Mouse (Mus musculus) neutrophil, adult 5-6 weeks (primary cell): ENCODE results near the gene Capn9. TPM values are rescaled to one million over a fixed set of nuclear protein-coding genes. Genes with fewer than 3 reads are reported as not detected.
A peak's percentile ranks its signal among the peaks of the same experiment; 100 is the strongest.

Source experiments
- ATAC-seq: fragments of 151-379, 151-347 bp; 2 replicates; pipeline ENCODE4 v1.8.0; 2017; ENCODE audit warnings: mild to moderate bottlenecking, moderate TSS enrichment; ENCODE audit not compliant: insufficient number of reproducible peaks, poor library complexity, low FRiP score, severe bottlenecking; ENCODE audit errors: extremely low read depth
- total RNA-seq: library from RNA; stranded (forward); fragments of 200-1000 nt; gene quantifications from 2 replicates; pipeline ENCODE4 v1.2.3, GENCODE M21; 2017

Gene Capn9
- total RNA-seq, 1 experiment from 2014 or later = not detected

DNA sequence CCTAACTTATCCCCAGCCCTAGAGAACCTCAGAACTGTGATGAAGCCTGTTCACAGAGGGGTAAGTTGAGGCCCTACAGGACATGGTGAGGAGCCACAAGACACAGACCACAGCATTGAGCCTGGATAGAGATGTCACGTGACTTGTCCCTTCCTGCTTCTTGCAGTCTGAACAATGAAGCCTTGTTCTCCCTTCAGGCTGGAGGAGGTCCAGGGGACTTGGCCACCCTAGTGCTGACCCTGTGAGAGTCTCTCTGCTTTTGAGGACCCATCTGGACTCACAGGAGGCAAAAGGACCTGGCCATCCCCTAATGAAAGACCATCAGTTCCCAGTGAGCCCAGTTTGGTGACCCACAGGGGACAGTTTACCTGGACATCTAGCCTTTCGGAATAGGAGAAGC, 6.8 kb upstream of the Capn9 start:
- no peak for ATAC-seq

DNA sequence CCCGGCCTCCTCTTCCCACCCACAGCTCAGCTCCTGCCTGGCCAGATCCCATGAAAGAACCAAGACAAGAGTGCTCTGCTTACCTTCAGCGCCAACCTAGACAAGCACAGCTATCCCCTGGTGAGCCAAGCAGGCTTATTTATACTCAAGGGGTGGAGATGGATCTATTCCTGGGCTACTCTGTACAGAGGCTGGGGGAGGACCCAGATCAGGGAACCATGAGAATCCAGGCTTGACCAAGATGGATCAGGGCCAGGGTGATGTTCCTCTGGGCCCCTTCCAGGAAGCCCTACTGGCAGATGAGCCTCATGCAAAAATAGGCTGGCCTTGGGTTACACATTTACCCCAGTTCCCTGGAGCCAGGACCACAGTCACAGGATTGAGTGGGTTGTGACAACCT, 6.3 kb upstream of the Capn9 start, which contains the start of gene Agt:
Gene Agt (minus strand): TSS at position 114 of the 400 bp plus-strand sequence.
- no peak for ATAC-seq

DNA sequence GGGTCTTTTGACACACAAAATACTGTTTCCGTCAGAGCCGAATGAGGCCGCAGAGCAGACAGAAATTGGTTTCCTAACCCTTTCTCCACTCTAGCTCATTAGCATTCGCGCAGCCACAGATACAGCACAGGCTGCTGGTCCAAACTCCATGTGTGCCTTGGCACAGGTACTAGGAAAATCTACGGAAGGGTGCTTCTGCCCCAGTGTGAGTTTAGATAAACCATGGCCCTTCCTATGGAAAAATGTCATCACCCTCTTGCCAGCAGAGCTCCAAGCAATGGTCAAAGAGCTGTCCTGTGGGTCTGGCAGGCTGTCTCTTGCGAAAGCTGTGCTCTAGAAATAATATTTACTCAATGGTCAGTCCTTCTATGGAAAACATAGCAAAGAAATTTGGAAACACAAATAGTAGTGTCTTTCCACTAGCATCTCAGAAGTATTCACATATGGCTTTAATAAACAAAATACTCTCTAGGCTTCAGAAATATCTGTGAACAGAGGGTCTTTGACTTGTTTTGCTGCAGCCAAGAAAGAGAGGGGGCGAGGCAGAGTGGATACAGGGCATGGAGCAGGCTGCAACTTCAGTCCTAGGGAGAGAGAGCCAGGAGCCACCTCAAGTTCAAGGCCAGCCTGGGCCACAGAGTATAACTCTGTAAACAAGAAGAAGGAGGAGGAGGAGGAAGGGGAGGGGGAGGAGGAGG, 4.0 kb upstream of the Capn9 start:
- no peak for ATAC-seq

DNA sequence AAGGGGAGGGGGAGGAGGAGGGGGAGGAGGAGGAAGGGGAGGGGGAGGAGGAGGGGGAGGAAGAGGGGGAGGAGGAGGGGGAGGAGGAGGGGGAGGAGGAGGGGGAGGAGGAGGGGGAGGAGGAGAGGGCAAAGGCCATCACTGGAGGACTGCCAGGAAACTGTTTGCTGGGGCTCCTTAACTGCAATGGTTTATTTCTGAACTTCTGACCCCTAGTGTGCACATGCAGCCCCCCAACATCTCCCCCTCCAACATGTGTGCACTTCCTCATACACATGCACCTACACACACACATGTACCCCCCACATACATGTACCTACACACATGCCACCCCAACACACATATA, 3.5 kb upstream of the Capn9 start:
- no peak for ATAC-seq

DNA sequence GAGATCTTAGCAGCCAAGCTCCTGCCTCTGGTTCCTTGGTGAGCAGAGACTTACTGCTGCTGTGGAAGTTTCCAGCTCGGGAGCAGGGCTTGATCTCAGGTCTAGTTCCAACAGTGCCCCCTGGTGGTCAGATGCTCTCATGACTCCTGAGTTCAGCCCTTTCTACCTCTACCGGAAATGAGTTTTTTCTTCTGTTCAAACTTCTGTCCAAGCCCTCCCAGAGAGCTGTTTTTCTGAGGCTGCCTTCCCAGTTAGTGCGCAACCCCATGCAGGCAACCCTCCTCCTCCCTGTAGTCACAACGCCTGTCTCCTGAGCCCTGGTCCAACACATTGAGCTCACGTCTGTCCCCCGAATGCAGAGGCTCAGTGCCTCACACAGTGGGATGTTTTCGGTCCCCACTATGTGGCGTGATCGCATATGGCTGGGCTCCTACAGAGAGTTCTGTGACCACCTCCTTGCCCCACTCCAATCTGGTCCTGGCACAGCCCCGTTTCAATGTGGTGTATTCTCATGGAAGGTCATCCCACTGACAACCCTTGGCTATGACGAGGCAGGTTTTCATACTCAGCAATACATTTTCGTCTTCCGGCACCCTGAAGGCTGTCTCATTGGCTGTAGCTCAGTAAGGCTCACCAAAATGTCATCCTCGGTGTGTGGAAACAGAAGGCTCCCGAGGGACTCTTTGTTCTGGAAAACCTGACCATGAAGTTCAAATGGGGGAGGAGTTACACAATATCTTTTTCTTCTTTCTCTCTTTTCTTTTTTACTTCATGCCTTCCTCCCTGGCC, 2.2 kb upstream of the Capn9 start:
- peak; percentile 39 for ATAC-seq

DNA sequence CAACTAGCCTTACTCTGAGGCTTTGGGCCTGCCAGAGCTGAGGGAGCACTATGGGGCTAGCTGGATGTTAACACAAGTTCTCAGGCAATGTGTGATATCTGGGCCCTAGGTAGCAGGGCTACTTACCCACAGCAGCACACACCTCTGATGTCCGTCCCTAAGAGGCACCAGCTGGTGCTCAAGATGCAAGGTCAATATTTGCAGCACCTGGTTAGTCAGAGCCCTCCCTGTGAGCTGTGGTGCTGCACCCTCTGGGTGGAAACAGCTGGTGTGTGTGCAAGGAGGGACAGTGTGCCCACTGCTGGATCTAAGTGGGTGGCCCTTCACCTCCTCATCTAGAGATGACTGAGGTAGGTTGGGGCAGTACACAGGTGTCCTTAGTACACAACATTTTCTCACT, 840 bp downstream of the Capn9 start:
- no peak for ATAC-seq

DNA sequence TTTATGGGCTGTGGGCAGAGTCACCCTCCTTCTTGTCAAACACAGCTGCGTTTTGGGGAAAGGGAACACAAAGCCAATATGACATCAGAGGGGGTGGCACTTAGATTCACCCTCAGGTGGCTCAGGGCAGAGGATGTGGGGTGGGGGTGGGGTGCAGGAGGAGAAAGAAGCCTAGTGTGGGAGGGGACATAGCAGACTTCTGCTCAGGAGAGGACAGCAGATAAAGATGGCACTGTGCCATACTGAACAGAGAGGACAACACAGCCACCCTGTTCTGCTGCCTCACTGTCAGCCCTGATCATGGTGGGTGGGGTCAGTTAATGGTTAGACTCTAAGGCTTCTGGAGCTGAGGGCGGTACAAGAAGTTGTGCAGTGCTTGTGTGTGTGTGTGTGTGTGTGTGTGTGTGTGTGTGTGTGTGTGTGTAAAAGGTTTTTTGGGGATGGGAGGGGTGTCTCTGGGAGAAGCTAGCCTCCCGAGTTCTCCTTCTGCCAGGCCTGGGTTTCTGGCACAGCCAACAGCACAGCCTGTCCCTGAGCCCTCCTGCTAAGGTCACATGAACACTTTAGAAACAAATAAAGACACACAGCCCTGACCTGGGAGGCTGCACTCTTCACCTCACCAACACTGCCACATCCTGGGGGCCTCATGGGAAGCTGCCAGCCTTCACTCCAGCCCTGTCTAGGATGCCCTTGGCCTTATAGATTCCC, 10.0 kb downstream of the Capn9 start:
- no peak for ATAC-seq

DNA sequence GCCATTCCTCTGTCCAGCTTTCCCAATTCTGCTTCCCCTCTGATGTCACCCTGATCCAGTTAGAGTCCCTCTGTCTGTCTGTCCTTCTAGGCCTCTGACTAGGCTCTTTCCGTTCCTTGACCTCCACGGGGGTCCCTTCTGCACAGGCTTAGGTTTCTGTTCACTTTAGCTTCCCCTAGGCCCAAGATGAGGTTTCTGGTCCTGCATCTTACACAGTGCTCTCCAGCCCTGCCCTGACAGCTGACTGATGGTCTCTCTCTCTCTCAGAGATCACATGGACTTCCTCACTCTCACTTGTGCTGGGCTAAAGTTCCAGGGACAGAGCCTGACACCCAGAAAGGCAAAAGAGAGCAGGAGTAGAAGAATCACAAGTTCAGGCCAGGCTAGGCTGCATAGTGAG, 10.6 kb downstream of the Capn9 start:
- ATAC-seq = no peak

DNA sequence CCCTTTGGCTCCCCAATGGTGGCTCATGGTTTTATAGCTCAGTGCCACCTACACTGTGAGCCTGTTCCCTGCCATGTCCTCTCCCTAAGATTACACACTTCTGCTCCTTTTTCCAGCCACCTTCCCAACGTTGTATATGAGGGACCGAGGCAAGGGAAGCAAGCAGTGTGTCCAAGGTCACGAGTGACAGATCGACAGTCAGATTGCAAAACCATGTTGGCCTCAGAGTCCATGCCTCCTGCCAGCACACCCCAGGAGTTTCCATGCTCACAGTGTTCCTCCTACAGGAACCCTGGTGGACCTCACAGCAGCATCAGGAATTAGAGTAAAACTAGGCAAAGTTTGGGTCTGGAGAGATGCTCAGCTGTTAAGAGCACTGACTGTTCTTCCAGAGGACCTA, 13.5 kb downstream of the Capn9 start:
- no peak for ATAC-seq

DNA sequence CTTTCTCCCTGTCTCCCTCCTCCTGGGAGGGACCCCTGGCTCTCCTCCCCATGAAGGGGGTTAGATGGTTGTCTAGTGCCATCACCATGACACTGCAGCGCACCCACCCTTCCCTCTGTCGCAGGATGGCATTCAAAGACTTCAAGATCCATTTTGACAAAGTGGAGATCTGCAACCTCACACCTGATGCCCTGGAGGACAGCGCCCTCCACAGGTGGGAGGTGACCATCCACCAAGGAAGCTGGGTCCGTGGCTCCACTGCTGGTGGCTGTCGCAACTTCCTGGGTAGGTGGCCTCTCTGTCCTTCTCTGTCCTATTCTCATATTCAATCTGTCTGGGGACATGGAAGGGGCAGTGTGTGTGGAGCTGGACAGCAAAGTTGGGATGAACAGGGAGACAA, 28.2 kb downstream of the Capn9 start:
- no peak for ATAC-seq

DNA sequence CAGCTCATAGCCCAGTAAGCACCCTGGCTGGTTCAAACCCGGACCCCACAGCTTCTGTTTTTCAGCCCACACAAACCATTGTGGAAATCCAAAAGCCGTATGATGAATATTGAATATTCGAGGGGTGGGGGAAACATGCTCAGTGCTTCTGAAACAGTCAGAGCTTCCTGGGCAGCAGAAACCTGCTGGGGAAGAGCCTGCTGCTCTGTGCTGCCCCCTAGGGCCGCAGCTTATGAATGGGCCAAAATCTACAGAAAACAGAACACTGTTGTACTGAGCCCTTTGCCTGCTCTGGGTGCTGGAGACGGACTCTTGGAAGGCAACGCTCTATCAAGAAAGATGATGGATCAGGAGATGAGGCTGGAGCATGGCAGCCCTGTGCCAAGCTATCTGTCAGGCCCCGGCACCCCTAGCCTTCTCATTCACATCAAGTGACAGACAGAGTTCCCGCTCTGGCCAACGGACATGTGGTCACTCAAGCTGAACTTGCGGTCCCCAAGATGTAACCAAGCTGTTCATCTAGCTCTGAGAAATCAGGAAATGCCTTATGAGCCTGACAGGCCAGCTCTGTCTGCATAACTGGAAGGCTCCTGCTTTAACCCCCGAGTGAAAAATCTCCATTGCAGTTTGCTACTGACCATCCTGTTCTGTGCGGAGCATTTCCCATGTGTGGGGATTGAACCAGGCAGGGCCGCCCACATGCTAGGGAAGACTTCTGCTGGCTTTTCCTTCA, 32.5 kb downstream of the Capn9 start:
- no peak for ATAC-seq

DNA sequence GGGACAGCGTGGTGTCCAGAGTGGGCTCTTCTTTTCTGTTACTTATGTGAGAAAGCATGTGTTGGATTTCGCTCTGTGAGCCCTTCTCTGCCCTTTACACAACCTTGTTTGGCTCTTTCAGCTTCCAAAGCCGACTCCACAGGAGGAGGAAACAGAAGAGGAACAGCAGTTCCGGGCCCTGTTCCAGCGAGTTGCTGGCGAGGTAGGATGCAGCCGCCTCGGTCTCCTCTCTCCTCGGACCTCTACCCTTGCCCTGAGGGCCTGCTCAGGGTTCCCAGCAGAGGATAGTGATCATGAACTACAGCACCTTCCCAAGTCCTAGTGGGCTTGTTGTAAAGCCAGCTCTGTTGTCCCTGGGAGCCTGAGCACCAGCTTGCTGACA, 33.1 kb downstream of the Capn9 start:
- ATAC-seq = no peak

DNA sequence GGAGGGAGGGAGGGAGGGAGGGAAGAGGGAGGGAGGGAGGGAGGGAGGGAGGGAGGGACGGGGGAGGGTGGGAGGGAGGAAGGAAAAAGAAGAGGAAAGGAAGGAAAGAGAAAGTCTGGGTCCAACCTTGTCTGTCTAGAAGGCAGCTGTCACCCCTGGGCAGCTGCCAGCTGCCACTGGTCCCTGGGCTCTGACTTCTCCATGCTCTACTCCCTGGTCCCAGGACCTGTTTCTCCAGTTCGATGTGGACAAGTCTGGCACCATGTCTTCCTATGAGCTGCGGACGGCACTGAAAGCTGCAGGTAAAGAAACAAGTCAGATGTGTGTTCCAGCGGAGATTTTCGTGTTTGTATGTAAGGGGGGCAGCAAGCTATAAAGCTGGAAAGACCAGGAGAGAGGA, 38.4 kb downstream of the Capn9 start:
- ATAC-seq = no peak

DNA sequence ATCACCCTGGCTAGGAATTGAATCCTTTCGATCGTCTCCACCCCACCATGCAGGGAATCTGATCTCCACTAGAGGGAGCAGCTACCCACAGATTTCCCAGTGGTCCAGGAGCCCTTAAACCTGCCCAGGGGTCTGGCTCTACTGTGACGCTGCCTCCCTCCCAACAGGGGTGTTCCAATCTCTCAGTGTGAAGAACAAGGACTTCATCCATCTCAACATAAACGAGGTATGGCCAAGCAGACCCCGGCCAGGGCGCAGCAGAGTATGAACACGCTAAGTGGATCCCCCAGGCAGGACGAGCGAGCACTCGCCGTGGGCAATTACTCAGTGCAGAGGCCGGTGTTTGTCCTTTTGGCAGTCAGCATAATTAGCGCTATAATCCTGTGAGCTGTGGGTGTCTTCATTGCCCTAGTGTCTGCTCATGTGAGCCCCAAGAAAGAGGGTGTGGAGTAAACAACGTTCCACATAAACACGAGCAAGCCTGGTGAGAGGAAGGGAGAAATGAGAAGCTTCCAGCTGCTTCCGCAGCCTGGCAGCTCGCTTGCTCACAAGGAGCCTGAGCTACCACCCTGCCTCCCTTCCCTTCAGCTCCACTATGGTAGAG, 41.5 kb downstream of the Capn9 start:
- peak; percentile 37; the same call in 1 of the 2 replicates for ATAC-seq

DNA sequence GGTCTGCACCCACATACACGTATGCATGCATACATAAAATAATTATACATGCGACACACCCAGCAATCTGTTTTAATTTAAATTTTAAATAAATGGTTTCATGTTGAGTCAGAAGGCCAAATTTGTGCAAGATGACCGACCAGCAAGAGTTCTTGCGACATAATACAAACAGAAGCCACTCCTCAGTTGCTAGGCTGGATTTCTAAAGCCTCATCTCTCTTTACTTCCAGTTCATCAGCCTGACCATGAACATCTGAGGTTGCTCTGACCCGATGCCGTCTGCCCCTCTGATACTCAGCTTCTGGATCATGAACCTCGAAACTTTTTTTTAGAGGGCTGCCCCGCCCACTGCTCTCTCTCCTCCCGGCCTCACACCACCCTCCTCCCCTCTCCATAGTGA, 42.3 kb downstream of the Capn9 start:
- ATAC-seq = no peak

DNA sequence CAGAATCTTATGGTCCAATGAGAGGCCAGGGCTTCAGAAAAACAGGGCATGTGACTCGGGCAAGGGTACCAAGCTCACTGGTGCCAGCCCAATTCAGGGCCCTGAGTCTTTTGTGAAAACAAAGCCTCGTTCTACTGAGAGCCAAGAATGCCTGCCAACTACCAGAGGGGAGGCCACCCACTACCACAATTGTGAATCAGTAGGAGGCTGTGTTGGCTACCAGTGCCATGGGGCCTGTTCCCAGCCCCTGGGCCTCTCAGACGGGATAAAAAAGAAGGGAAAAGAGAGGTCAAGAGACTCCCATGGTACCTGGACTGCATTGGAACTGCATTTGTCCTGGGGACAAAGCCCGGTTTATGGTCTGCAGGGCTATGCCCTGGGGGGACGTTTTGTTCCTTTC, 45.3 kb downstream of the Capn9 start:
- ATAC-seq = no peak

DNA sequence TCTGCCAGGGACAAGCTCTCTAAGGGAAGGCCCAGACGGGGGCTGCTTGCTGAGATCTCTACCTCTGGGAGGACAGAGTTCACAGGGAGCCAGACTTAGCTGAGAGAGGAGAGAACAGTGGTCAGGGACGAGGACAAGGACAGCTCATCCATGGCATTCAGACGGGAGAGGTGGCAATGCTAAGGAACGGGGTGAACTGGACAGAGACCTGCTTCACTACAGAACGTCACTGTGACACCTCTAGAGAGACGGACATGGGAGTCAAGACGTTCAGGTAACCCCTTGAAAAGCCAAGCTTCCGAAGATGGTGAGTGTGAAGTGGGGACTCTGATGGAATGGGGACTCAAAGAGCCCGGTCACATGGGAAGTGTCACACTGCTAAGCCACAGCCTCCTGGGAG, 50.3 kb downstream of the Capn9 start:
- ATAC-seq = no peak

DNA sequence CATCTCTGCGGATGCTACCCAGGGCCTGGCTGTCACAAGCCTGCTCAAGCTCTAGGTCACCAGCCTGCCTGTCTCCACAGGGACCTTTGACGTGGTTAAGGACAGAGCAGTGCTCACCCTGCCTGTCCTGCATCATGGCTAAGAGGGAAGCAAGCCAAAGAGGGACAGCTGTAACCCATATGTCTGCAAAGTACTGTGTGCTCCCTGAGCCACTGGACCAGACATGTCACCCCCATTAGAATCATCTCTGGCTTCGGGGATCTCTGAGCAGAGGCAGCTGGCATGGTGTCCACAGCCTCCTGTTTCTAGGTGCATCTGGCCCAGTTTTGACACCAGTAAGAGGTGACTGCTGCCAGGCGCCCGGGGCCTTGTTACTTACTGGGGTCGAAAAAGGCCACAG, 54.6 kb downstream of the Capn9 start:
- ATAC-seq = no peak

DNA sequence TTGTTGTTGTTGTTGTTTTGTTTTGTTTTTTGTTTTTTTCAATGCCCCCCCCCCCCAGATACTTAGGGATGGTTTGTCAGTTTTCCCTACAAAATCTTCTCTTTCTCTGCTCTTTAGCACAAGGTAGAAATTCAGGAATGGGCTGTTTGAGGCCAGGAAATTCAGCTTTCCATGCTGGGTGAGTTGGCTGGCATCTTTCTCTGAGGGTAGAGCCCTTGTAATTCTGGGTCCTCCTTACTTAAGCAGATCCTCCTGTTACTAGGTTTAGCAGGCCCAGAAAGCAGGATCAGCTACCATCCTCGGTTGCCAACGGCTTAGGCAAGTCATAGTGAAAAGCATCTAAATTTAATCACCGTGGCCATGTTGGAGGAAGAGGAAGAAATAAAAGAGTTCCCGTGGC, 55.0 kb downstream of the Capn9 start:
- ATAC-seq = no peak
